9 mouse cellular contexts compared by ENCODE assay signal in the genomic region with DNA sequence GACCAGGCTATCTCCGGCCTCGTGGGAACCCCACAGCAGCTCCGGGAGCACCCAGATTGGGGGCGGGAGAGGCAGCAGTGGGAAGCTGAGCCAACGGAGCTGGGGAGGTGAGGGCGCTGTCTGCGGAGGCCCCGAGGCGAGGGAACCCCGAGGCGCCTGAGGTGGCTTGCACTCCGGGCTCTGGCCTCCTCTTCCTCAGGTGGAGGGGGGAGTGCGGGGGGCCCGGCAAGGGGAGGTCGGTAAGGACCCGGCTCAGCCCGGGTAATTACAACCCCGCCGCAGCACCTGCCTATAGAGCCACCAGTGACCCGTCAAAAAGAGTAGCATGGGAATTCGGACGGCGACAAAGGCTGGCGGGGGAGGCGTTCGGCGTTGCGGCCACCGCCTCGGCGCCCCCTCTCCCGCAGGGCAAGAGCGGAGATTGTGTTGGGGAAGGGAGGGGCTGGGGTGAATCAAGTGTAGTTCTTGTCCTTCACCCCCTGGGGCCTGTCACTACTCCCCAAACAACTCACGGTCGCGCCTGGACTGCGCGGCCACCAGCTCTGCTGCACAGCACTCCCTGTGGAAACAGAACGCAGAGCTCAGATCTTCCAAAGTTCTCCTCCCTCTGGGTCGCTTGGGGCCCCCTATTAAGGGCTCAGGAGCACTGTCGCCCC. TPM values are rescaled to one million over a fixed set of nuclear protein-coding genes. Genes with fewer than 3 reads are reported as not detected.
A peak's percentile ranks its signal among the peaks of the same experiment; 100 is the strongest.
DNase-seq lines count a peak whose midpoint lies in the region; ATAC-seq lines count a peak whose summit lies in the region.
"Had no signal": no experiment of that assay in that cellular context is flagged by ENCODE, and none has a peak within 500 bp of the region (broad histone marks: within the 10 kb centered on the region; RNA-seq: fewer than 3 reads in every experiment).

No protein-coding gene starts in this region.

- WGBS in forebrain, embryonic 13.5 days = under 1% methylated on average over 40 of the region's 41 CpGs
- under 1% methylated on average over 40 of the region's 41 CpGs for WGBS in limb, embryonic 13.5 days

- H3K9me3 ChIP-seq in forebrain, embryonic 13.5 days (replicated peaks) = no peaks in the 10 kb centered on the region
- no peaks in the 10 kb centered on the region for H3K9me3 ChIP-seq in limb, embryonic 13.5 days

- no peaks in the 10 kb centered on the region; the same call in 1 of the 2 replicates for H3K27me3 ChIP-seq in forebrain, embryonic 13.5 days
- H3K27me3 ChIP-seq in limb, embryonic 13.5 days = peaks cover 98% of the 10 kb centered on the region

- peak overlapping the region; percentile 81 for H3K4me3 ChIP-seq in forebrain, embryonic 13.5 days
- H3K4me3 ChIP-seq in limb, embryonic 13.5 days = peak overlapping the region; percentile 19

- peak; percentile 24 for DNase-seq in thymus, postnatal 4 days
- DNase-seq in thymus, postnatal 14 days = no peak
- no peak for DNase-seq in cerebellum, adult 11-12 months
- DNase-seq in layer of hippocampus, adult 8-10 months (ENCODE audit: low spot score in 2 of 2) = no peak
- no peak for DNase-seq in ovary, postnatal 14 days (ENCODE audit: low spot score)

- H3K4me2 ChIP-seq in forebrain, embryonic 13.5 days = peak overlapping the region; percentile 89
- no peak overlapping the region; the same call in 1 of the 2 replicates for H3K4me2 ChIP-seq in limb, embryonic 13.5 days (replicated peaks)

- peaks cover 84% of the 10 kb centered on the region for H3K4me1 ChIP-seq in forebrain, embryonic 13.5 days
- peaks cover 38% of the 10 kb centered on the region for H3K4me1 ChIP-seq in limb, embryonic 13.5 days

- H3K27ac ChIP-seq in forebrain, embryonic 13.5 days = peak overlapping the region; percentile 96
- H3K27ac ChIP-seq in limb, embryonic 13.5 days = no peak overlapping the region

- peak; percentile 11 for ATAC-seq in forebrain, embryonic 13.5 days
- ATAC-seq in limb, embryonic 13.5 days (ENCODE audit: low FRiP score, low read depth) = no peak

- peaks cover 18% of the 10 kb centered on the region for H3K36me3 ChIP-seq in forebrain, embryonic 13.5 days (ENCODE audit: poor library complexity, severe bottlenecking)
- H3K36me3 ChIP-seq in limb, embryonic 13.5 days = no peaks in the 10 kb centered on the region

- peak overlapping the region; percentile 98 for H3K9ac ChIP-seq in forebrain, embryonic 13.5 days
- no peak overlapping the region for H3K9ac ChIP-seq in limb, embryonic 13.5 days

RNA-seq across cellular contexts. Expression of a gene that starts 3.8 kb away (rescaled TPM):
- polyA plus RNA-seq in forebrain, embryonic 13.5 days (2015; fragmentation: Nextera tagmentation; extraction: Ambion mirVana) = 71.0 and 77.0 TPM in 2 replicates
- polyA plus RNA-seq in limb, embryonic 13.5 days (2015; fragmentation: Nextera tagmentation; extraction: Ambion mirVana) = 0.18 TPM in 1 of 2 replicates, not detected in the other
- 10 to 100 TPM; 14.7 to 17.3 (median 16.0) TPM for total RNA-seq in layer of hippocampus, adult 8-10 months (2022)
- polyA plus RNA-seq: liver, embryonic 16.5 days; small intestine, adult 2 months had no signal

RNA-seq across cellular contexts. Expression of a gene that starts 4.0 kb away (rescaled TPM):
- 57.1 and 63.2 TPM in 2 replicates for polyA plus RNA-seq in forebrain, embryonic 13.5 days (2015; fragmentation: Nextera tagmentation; extraction: Ambion mirVana)
- polyA plus RNA-seq in limb, embryonic 13.5 days (2015; fragmentation: Nextera tagmentation; extraction: Ambion mirVana) = 7.3 and 7.6 TPM in 2 replicates
- 10 to 100 TPM; 53.4 to 60.1 (median 55.3) TPM for total RNA-seq in layer of hippocampus, adult 8-10 months (2022)

Comparison
In these comparisons a context has a peak if more than half of its experiments do, and no peak if none do; other contexts are left out.
1. RNA of a gene that starts 3.8 kb away (polyA plus RNA-seq): 71.0 to 77.0 TPM in forebrain, embryonic 13.5 days; 0.18 TPM in limb, embryonic 13.5 days; every median in the first group is over 10 times any median in the second.